Mouse (Mus musculus) myocyte (in vitro differentiated cells): ENCODE results near the gene Klhl28.

Experiments used
- CEBPB ChIP-seq: IDR thresholded peaks from 2 replicates; pipeline ENCODE4 v1.6.1; 2011; ENCODE audit warnings: mild to moderate bottlenecking, moderate library complexity; ENCODE audit not compliant: poor library complexity, insufficient read depth, severe bottlenecking
- E2F4 ChIP-seq: IDR thresholded peaks from one replicate; pipeline ENCODE4 v1.6.1; 2011; ENCODE audit warnings: mild to moderate bottlenecking, control low read depth, moderate library complexity; ENCODE audit not compliant: insufficient read depth
- MAX ChIP-seq: IDR thresholded peaks from one replicate; pipeline ENCODE4 v1.6.1; 2011; ENCODE audit warnings: low read depth, mild to moderate bottlenecking, control low read depth
- MYOD1 ChIP-seq, 3 experiments: IDR thresholded peaks; one replicate each; pipeline ENCODE4 v1.6.1; 2011; ENCODE audit warnings: control low read depth in 2 of 3, low read depth in 2 of 3, mild to moderate bottlenecking in 2 of 3, moderate library complexity in 1 of 3; ENCODE audit not compliant: insufficient read length in 2 of 3, control insufficient read depth in 1 of 3
- MYOG ChIP-seq, 3 experiments: IDR thresholded peaks; one replicate each; pipeline ENCODE4 v1.6.1; 2011; ENCODE audit warnings: control low read depth in 2 of 3, low read depth in 2 of 3, mild to moderate bottlenecking in 2 of 3; ENCODE audit not compliant: insufficient read length in 2 of 3, control insufficient read depth in 1 of 3, insufficient read depth in 1 of 3
- POLR2A ChIP-seq: IDR thresholded peaks from one replicate; pipeline ENCODE4 v1.6.1; 2011; ENCODE audit warnings: low read depth, mild to moderate bottlenecking, control low read depth, moderate library complexity; ENCODE audit not compliant: insufficient read length
- POLR2AphosphoS2 ChIP-seq: IDR thresholded peaks from one replicate; pipeline ENCODE4 v1.6.1; 2011; ENCODE audit warnings: low read depth, control low read depth; ENCODE audit not compliant: insufficient read length
- TCF12 ChIP-seq: IDR thresholded peaks from one replicate; pipeline ENCODE4 v1.6.1; 2011; ENCODE audit warnings: mild to moderate bottlenecking, control low read depth; ENCODE audit not compliant: poor library complexity, insufficient read depth, severe bottlenecking
- TCF3 ChIP-seq: IDR thresholded peaks from one replicate; pipeline ENCODE4 v1.6.1; 2011; ENCODE audit warnings: low read depth, control low read depth; ENCODE audit not compliant: insufficient read length
- USF1 ChIP-seq: IDR thresholded peaks from one replicate; pipeline ENCODE4 v1.6.1; 2011; ENCODE audit warnings: low read depth, mild to moderate bottlenecking, control low read depth, moderate library complexity

- TF ChIP-seq POLR2A (no peak), USF1 (no peak), TCF12 (no peak), CEBPB (no peak), MYOD1 (IDR thresholded peaks at IDR 0.05; ENCODE audit: control insufficient read depth in 1 of 3, insufficient read length in 2 of 3, low read depth in 2 of 3) (no peak), MYOG (IDR thresholded peaks at IDR 0.05; ENCODE audit: control insufficient read depth in 1 of 3, insufficient read depth in 1 of 3, insufficient read length in 2 of 3, low read depth in 2 of 3) (no peak), MAX (no peak), POLR2AphosphoS2 (no peak), E2F4 (no peak), TCF3 (no peak)
Measured at GRCm38 (mm10) chr12:64897060-64897730, 68.1 kb downstream of the Klhl28 start.
